Mouse (Mus musculus) cerebellum, adult 2 months (tissue): Measurements from ENCODE around the gene Rbmx2. TPM values are rescaled to one million over a fixed set of nuclear protein-coding genes. Genes with fewer than 3 reads are reported as not detected.
A peak's percentile ranks its signal among the peaks of the same experiment; 100 is the strongest.

ENCODE experiments used
- DNase-seq, 2 experiments: peaks; one replicate each; pipeline ENCODE4 v3.0.0; 2021
- H3K27ac ChIP-seq: fragments of 200-500 bp; 2 replicates; pipeline ENCODE4 v1.5.1; 2012; ENCODE audit warnings: low read length, control low read depth, inconsistent platforms; ENCODE audit not compliant: insufficient read depth
- H3K27me3 ChIP-seq: fragments of 200-500 bp; 2 replicates; pipeline ENCODE4 v1.6.1; 2012; ENCODE audit warnings: inconsistent platforms, mild to moderate bottlenecking, low read length, moderate library complexity; ENCODE audit not compliant: control insufficient read depth, insufficient read depth
- H3K4me1 ChIP-seq: fragments of 200-500 bp; 2 replicates; pipeline ENCODE4 v1.6.1; 2011; ENCODE audit warnings: low read length; ENCODE audit not compliant: control insufficient read depth, insufficient read depth
- H3K4me3 ChIP-seq: fragments of 200-500 bp; replicated peaks from 2 replicates; pipeline ENCODE3; 2011; ENCODE audit warnings: mild to moderate bottlenecking, low read depth, low read length, control low read depth; ENCODE audit not compliant: insufficient read depth
- CTCF ChIP-seq: fragments of 200-500 bp; IDR thresholded peaks from 2 replicates; pipeline ENCODE4 v1.5.1; 2011; ENCODE audit warnings: low read depth, mild to moderate bottlenecking, control low read depth, low read length, moderate library complexity, borderline replicate concordance; ENCODE audit not compliant: insufficient read depth
- POLR2A ChIP-seq: fragments of 200-500 bp; IDR thresholded peaks from 2 replicates; pipeline ENCODE4 v1.6.1; 2011; ENCODE audit warnings: low read length, control low read depth, borderline replicate concordance; ENCODE audit not compliant: insufficient read depth
- WGBS: fragments of 180-500 bp; shearing (Covaris S2); methylation state at CpG from one replicate; pipeline ENCODE4 v1.1.7; 2018; 5-methylcytosine and 5-hydroxymethylcytosine counted together
- polyA plus RNA-seq: library from polyadenylated mRNA; depleted of rRNA; stranded (reverse); fragments of >200 nt; gene quantifications from 2 replicates; pipeline ENCODE4 v1.2.3, GENCODE M21; 2012; rRNA removed

Rbmx2 gene
- polyA plus RNA-seq = 9.4 and 9.5 TPM in 2 replicates

GRCm38 (mm10) chrX:48694864-48695371, at the start of gene Rbmx2:
Rbmx2 (plus strand) TSS chrX:48695004.
- Histone ChIP-seq H3K27ac (no peak within 1 kb of the TSS), H3K27me3 (no peaks in the 10 kb centered on the region), H3K4me1 (peaks cover 3% of the 10 kb centered on the region; the same call in 1 of the 2 replicates), H3K4me3 (peak within 1 kb of the TSS; percentile 83)
- peak; percentile 90 to 93 for DNase-seq
- WGBS = 1% methylated on average over 42 of the region's 42 CpGs
- TF ChIP-seq POLR2A = peak; percentile 51; the same call in 1 of the 2 replicates
- no peak for TF ChIP-seq CTCF

GRCm38 (mm10) chrX:48666807-48667206, 28.0 kb upstream of the Rbmx2 start:
- Histone ChIP-seq H3K27ac (no peak overlapping the region), H3K4me1 (no peaks in the 10 kb centered on the region), H3K4me3 (no peak overlapping the region), H3K27me3 (no peaks in the 10 kb centered on the region)
- DNase-seq = peak in 1 of 2 experiments; percentile 1
- TF ChIP-seq POLR2A (no peak), CTCF (no peak)
- WGBS = 16% methylated on average over 6 of the region's 6 CpGs

DNA sequence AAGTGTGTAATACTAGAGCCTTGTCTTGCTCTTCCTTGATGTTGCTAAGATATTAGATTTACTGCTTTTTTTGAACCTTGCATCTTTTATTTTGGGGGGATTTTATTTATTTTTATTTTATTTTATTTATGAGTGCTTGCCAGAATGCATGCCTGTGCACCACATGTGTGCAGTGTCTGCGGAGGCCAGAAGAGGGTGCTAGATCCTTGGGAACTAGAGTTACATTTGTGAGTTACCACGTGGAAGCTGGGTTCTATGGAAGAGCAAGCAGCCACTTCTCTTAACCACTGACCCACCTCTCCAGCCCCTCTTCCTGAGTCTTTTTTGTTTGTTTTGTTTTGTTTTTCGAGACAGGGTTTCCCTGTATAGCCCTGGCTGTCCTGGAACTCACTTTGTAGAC, 25.2 kb upstream of the Rbmx2 start:
- 68% methylated on average over 3 of the region's 3 CpGs for WGBS
- Histone ChIP-seq H3K27me3 (no peaks in the 10 kb centered on the region), H3K4me3 (no peak overlapping the region), H3K4me1 (no peaks in the 10 kb centered on the region), H3K27ac (no peak overlapping the region)
- DNase-seq = no peak
- TF ChIP-seq POLR2A (no peak), CTCF (no peak)

- TF ChIP-seq POLR2A (no peak), CTCF (no peak)
- H3K27me3 ChIP-seq = no peaks in the 10 kb centered on the region
- WGBS = 75% methylated on average over 3 of the region's 3 CpGs
- no peak overlapping the region for H3K4me3 ChIP-seq
- no peaks in the 10 kb centered on the region for H3K4me1 ChIP-seq
- DNase-seq = no peak
- no peak overlapping the region for H3K27ac ChIP-seq
Observed at GRCm38 (mm10) chrX:48671714-48672113, 23.1 kb upstream of the Rbmx2 start.

DNA sequence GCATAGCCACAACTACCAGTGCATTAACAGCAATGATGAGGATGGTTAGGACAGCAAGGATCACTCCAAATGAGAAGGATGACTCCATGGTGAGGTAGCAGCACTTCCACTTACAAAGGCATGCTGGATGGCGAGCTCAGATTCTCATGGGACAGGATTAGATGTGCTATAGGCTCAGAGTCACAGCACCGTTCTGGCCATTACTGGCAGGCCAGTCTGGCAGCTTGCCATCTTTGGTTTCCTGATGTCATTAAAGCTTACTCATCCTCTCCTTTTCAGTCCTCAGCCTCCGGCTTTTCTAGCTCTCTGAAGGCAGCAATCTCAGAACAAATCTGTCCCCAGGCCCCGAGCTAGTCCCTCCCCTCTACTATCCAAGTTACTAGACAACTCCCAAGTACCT, 20.6 kb upstream of the Rbmx2 start, which contains the start of gene Gpr119:
TSS of gene Gpr119 (minus strand) at position 308 of the 400 bp plus-strand sequence.
- Histone ChIP-seq H3K4me1 (no peaks in the 10 kb centered on the region), H3K27me3 (no peaks in the 10 kb centered on the region), H3K27ac (no peak within 1 kb of the TSS), H3K4me3 (no peak within 1 kb of the TSS)
- TF ChIP-seq POLR2A = no peak
- no peak for TF ChIP-seq CTCF
- no peak for DNase-seq
- 23% methylated on average over 4 of the region's 4 CpGs for WGBS

DNA sequence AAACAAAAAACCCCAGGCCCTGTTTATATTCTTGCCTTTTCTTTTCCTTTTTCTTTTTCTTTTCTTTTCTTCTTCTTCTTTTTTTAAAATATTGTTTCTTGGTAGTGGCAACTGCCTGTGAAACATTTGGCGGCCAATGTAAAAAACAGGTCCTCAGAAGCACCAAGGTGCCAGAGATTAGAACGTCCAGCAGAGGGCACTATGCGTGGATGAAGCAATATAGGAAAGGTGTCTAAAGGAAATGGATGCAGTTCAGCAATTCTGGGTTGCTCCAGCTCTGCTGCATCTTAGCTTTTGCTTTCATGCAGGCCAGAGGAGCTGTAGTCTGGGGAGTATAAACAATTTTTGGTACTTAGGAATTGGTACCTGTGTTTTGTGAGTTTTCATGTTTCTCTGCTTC, 11.4 kb upstream of the Rbmx2 start:
- no peak overlapping the region for H3K27ac ChIP-seq
- no peak overlapping the region for H3K4me3 ChIP-seq
- DNase-seq = peak; percentile 30 to 37
- TF ChIP-seq CTCF = peak; percentile 33; the same call in 1 of the 2 replicates
- no peak for TF ChIP-seq POLR2A
- H3K4me1 ChIP-seq = no peaks in the 10 kb centered on the region
- no peaks in the 10 kb centered on the region for H3K27me3 ChIP-seq
- 13% methylated on average over 3 of the region's 3 CpGs for WGBS

- no peak overlapping the region for H3K4me3 ChIP-seq
- WGBS = 70% methylated on average over 5 of the region's 5 CpGs
- TF ChIP-seq CTCF = no peak
- no peak for TF ChIP-seq POLR2A
- H3K27me3 ChIP-seq = no peaks in the 10 kb centered on the region
- no peaks in the 10 kb centered on the region for H3K4me1 ChIP-seq
- no peak overlapping the region for H3K27ac ChIP-seq
- DNase-seq = no peak
Observed at GRCm38 (mm10) chrX:48683857-48684256, 10.9 kb upstream of the Rbmx2 start.

DNA sequence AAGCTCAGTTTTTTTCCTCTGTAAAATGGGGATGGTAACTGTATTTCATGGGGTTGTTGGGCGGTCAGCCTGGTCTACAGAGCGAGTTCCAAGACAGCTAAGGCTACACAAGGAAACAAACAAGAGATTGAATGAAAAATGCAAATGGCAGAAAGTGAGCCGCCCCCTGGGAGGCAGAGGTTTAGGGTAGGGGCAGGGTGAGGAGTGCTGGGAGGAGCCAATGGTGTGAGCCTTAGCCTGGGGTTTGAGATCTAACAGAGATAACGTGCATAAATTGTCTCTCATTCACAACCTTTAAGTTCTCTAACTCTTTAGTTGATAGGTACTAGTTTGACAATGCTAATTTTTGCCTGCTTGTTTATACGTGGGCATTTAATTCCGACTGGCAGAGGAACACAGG, 344 bp upstream of the Rbmx2 start:
- WGBS = 6% methylated on average over 6 of the region's 6 CpGs
- no peak overlapping the region for H3K27ac ChIP-seq
- no peak for DNase-seq

More for the DNA sequence above, 344 bp upstream of the Rbmx2 start:
- H3K4me3 ChIP-seq = peak overlapping the region; percentile 70
- no peak for TF ChIP-seq POLR2A
- H3K27me3 ChIP-seq = no peaks in the 10 kb centered on the region
- peaks cover 3% of the 10 kb centered on the region; the same call in 1 of the 2 replicates for H3K4me1 ChIP-seq
